Mouse (Mus musculus) bone marrow, adult 2 months (tissue): ENCODE data around the gene Snx5.

ENCODE experiments used
- CTCF ChIP-seq: fragments of 200-500 bp; IDR thresholded peaks from 2 replicates; pipeline ENCODE4 v1.5.1; 2011; ENCODE audit warnings: low read length, control low read depth; ENCODE audit not compliant: control insufficient read depth, insufficient read depth
- POLR2A ChIP-seq: fragments of 200-500 bp; IDR thresholded peaks from 2 replicates; pipeline ENCODE4 v1.6.1; 2011; ENCODE audit warnings: low read depth, mild to moderate bottlenecking, control low read depth, low read length, borderline replicate concordance; ENCODE audit not compliant: control insufficient read depth

GRCm38 (mm10) chr2:144269306-144269650 lies 1.4 kb downstream of the Snx5 start:
- TF ChIP-seq CTCF, result no peak
- TF ChIP-seq POLR2A, result no peak
